Mouse (Mus musculus) adrenal gland, adult 18-20 months (tissue): ENCODE data around the gene Iqschfp. TPM values are rescaled to one million over a fixed set of nuclear protein-coding genes. Genes with fewer than 3 reads are reported as not detected.

Source experiments
- DNase-seq, 2 experiments: peaks; one replicate each; pipeline ENCODE4 v3.0.0; 2021 to 2022; ENCODE audit warnings: low spot score in 2 of 2
- total RNA-seq, 2 experiments: library from RNA; stranded (reverse); gene quantifications; 1 replicate in 1 of 2; 2 replicates in 1 of 2; pipeline ENCODE4 v1.2.3; 2021

Gene Iqschfp
- total RNA-seq, 2 experiments from 2014 or later = not detected

- no peak for DNase-seq
These were observed 60.5 kb downstream of the Iqschfp start for GRCm38 (mm10) chr3:67952517-67952940.

- no peak for DNase-seq
These were observed 62.5 kb downstream of the Iqschfp start for GRCm38 (mm10) chr3:67954459-67955065.

- no peak for DNase-seq
These were observed 67.6 kb downstream of the Iqschfp start for GRCm38 (mm10) chr3:67959672-67960071.

GRCm38 (mm10) chr3:67960133-67960532 is 68.1 kb downstream of the Iqschfp start:
- no peak for DNase-seq

GRCm38 (mm10) chr3:67960727-67961126 is 68.7 kb downstream of the Iqschfp start:
- DNase-seq = no peak

GRCm38 (mm10) chr3:67961934-67962639 is 70.1 kb downstream of the Iqschfp start:
- DNase-seq = no peak

- no peak for DNase-seq
These were observed 82.4 kb downstream of the Iqschfp start for GRCm38 (mm10) chr3:67974340-67974998.

GRCm38 (mm10) chr3:67980006-67980405 is 88.0 kb downstream of the Iqschfp start:
- no peak for DNase-seq

- DNase-seq = no peak
These were observed 91.3 kb downstream of the Iqschfp start for GRCm38 (mm10) chr3:67983329-67983728.

GRCm38 (mm10) chr3:68002415-68002814 is 110.4 kb downstream of the Iqschfp start:
- DNase-seq = no peak

GRCm38 (mm10) chr3:68012342-68012741 is 120.3 kb downstream of the Iqschfp start:
- DNase-seq = no peak

- DNase-seq = no peak
These were observed 123.8 kb downstream of the Iqschfp start for GRCm38 (mm10) chr3:68015786-68016185.

GRCm38 (mm10) chr3:68019401-68019800 is 127.4 kb downstream of the Iqschfp start:
- DNase-seq = no peak

- DNase-seq = no peak
These were observed 144.1 kb downstream of the Iqschfp start for GRCm38 (mm10) chr3:68036097-68036496.

GRCm38 (mm10) chr3:68042951-68043350 is 150.9 kb downstream of the Iqschfp start:
- DNase-seq = no peak

GRCm38 (mm10) chr3:68045475-68046416 is 153.7 kb downstream of the Iqschfp start:
- no peak for DNase-seq

- DNase-seq = no peak
These were observed 161.5 kb downstream of the Iqschfp start for GRCm38 (mm10) chr3:68053538-68053937.

- DNase-seq = no peak
These were observed 163.0 kb downstream of the Iqschfp start for GRCm38 (mm10) chr3:68055071-68055470.

- peak; percentile 65 to 74 for DNase-seq
These were observed 164.6 kb downstream of the Iqschfp start for GRCm38 (mm10) chr3:68056373-68057275.
